Mouse (Mus musculus) R1 (cell line): ENCODE data around the gene C4b.
"Not testable (repeated sequence)": the region's sequence is repeated elsewhere in the genome, so short reads cannot be mapped to it uniquely, and the experiment has no call there.

Source experiments
- DNase-seq: peaks from one replicate; pipeline ENCODE4 v3.0.0-alpha.2; 2018; ENCODE audit warnings: low read depth, low spot score

The C4b gene

DNA sequence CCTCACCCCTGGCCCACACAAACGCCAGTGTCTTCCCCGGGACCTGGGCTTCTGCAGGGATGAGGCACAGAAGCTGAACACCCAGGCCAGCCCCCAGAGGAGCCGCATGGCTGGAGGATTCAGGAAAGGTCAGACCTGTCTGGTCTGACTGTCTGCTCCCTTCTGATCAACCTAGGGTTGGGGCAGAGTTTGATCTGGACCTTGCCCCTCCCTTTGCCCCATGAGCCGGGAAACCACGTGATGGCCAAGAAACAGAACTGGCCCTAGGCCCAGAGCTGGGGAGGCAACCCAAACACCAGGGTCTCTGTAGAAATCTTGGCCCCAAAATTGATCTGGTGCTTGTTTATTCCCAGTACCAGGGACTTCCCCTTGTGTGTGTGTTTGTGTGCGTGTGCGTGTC is at the start of gene C4b:
Gene C4b (minus strand): TSS at position 164 of the 400 bp plus-strand sequence.
- DNase-seq, result no peak

DNA sequence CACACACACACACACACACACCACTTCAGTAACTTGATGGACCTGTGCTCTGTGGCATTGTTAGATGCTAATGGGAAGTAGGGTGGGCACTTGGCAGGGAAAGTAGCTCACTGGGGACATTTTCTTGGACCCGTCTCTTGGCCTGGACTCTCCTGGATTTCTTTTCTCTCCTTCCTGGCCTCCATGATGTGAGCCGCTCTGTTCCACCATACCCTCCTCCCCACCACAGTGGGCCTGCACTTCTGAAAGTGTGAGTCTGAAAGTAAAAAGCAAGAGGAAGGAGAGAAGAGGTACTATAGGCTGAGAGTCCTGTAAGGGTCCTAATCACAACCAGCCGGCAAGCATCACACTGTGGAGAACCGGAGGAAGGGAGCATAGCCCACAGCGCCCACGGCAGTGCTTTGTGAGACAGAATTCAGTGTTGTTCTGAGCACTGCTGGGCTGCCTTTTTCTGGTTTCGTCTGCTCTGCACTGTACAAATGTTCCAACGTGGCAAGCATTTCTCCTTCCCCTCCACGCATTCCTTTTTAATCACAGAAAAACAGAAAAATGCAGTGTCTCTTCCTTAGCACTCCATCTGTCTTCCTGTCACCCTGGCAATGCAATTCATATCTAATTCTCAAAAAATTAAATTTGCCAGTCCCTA is 34.1 kb upstream of the C4b start:
- DNase-seq, result no peak

DNA sequence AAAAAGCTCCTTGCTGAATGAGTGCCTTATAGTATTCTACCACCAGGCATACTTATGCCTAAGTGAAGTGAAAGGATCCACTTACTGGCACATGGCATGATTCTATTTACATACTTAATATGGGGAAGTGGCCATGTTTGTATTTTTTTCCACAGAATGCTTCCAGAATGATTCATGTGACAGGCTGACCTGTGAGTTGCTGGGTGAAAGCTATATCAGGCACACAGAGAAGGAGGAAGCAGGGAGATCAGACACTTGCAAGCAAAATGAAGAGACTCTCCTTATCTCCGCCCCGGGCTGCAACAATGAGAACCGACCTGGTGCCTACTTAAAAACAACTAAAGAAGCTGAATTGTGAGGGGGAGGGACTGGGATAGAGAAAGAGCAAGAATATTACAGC is 17.8 kb upstream of the C4b start:
- DNase-seq, result no peak

DNA sequence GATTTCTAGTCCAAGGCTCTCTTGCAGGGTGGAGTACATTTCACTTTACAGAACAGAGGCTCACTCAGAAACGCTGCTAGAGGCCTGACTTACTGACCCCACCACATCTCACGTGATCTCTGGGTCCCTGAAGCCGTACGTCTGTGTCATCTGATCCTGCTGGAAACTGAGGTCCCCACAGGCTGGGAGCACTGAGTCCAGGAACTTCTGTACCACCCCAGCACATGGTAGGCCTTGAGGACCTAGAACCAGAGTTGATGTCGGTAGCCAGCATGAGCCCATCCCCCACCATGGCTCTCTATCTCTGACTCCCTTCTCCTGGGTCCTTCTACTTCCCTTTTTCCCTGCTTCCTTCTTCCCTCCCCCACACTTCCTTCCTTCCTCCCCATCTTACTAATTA is 2.8 kb upstream of the C4b start:
- DNase-seq, result no peak

DNA sequence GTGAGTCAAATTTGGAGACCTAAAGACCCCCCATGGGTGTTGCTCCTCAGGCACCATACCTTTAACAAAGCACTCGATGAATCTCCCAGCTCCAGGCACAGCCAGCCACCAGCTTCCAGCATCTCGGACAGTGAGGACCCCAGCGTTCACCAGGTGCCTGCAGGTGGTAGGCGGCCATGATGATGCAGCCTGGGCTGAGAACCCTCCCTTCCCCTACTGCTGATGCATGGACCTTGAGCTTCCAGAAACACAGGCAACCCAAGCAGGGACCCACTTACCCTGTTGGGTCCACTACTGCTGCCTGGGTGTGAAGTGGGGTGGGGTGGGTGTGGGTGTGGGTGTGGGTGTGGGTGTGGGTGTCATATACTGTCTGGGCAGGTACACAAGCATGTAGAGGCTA is 1.5 kb upstream of the C4b start:
- not testable (repeated sequence) for DNase-seq

DNA sequence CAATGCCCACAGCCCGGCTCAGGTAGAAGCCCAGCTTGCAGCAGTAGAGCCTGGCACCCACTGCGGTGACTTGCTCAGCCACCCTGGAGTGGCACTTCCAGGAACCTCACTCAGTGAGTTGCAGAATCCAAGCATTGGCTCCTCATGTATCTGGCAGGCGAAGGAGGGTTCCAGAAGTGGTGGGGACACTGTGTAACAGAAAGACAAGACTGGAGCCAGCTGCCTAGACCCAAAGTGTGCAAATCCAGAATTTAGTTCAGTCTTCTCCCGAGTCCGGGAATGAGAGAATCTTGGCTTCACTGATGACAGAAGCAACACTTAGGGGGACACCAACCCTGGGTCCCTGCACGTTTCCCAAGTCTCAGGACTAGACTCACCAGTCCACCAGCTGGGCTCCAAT is 929 bp upstream of the C4b start:
- not testable (repeated sequence) for DNase-seq

DNA sequence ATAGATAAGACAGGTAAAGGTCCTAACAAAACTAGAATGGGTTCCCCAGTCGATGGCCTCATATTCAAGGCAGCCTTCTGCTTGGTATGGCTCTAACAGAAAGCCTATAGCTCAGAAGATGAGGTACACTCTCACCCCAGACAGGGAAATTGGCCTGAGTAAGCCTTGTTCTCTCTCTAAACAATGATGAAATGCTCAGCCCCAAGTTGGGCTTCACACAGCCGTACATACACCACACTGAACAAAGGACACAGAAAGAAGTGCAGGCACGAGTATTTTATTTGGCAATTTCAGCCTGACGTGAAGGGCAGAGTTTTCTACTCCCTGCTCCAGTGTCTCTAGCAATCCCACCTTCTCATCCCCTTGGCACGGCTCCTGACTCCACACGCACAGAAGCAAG is 524 bp upstream of the C4b start:
- no peak for DNase-seq

DNA sequence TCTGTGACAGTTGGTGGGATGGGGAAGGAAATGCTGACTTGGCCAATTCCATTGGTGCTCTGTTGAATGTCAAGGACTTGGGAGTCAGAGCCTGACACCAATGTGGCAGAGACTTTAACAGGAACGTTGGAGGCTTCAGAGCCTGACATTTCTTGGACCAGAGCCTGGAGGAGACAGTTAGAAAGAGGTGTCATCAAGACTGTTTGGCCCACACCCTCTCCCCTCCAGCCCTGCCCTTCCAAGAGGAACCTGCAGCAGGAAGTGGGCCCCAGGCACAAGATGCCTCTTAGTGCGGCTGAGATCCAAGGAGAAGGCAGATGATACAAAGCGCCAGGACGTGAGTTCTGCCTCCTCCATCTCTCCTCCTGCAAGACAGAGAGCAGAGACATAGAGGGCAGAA is 3.4 kb downstream of the C4b start:
- no peak for DNase-seq

DNA sequence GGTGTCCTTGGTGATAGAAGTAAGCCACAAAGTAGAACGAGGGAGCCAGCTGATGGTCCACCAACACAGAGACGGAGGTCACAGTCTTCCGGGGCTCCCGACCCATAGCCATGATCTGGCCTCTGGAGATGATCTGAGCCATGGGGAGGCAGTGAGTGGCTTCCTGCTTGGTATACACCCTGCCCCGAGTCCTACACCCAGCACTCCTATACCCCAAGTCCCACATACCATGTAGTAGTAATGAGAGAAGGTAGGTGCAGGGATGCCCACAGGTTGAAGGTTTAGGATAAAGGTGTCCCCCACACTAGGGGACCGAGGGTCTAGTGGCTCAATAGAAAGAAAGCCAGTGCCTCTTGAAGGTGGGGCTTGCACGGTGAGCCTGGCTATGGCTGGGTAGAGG is 4.0 kb downstream of the C4b start:
- not testable (repeated sequence) for DNase-seq

DNA sequence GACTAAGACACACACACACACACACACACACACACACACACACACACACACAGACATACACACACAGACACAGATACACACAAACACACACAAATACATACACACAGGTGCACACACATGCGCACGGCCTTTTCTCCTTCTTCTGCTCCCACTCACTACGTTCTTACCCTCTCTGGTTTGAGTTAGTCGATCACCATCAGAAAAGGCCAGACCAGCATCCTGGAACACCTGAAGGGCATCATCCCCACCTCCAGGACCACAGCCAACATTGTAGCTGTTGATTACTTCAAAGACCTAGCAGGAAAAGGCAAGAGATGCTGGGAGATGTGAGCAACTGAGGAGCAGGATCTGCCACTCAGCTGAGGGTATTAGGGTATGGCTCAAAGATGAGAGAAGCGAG is 6.2 kb downstream of the C4b start:
- not testable (repeated sequence) for DNase-seq

DNA sequence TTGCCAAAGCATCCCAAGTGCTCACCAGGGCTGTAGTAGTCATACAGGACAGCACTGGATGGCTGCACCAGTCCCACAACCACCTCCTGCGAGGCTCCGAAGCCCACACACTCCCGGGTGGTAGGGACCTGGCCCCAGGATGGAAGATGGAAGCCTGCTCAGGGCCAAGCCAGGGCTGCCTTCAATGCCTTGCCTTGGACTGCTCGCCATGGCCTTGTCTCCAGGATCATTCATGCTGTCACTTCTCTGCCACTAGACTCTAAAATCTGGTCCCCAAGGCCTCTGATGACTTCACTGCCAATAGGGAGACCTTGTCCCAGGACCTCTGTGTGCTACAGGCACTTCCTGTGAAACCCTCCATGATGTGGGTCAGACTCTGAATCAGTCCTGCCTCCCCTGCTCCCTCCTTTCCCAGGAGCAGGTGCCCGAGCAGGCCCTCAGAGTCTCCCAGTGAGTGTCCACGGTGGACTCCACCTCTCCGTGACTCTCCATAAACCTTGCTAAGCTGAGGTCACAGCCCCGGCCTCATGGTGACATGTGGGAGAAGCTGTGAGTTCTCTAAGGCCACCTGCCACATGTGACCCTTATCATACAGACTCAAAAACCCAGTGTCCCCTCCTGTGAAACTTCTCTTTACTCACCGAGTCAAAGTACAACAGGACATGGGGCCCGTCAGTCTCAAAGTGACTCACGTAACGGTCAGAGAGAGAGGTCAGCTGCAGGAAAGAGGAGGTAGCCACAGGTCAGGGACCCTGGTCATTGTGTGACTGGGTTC is 13.7 kb downstream of the C4b start:
- not testable (repeated sequence) for DNase-seq

DNA sequence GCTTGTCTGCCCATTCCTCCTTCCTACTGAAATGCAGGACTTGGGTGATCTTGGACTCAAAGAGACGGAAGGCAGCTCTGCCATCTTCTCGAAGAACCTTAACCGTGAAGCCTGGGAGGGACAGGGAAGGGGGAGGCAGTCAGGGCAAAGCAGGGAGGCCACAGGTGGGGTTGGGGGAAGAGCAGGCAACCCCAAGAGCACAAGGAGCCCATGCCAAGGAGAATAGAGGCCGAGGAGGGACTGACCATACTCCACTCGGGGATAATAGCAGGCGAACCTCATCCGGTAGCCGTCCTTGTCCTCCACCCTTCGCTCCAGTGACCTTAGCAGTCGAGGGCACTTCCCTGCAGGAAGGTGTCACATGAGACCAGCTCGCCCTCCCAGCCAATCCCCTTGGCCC is 14.5 kb downstream of the C4b start:
- DNase-seq, result not testable (repeated sequence)

DNA sequence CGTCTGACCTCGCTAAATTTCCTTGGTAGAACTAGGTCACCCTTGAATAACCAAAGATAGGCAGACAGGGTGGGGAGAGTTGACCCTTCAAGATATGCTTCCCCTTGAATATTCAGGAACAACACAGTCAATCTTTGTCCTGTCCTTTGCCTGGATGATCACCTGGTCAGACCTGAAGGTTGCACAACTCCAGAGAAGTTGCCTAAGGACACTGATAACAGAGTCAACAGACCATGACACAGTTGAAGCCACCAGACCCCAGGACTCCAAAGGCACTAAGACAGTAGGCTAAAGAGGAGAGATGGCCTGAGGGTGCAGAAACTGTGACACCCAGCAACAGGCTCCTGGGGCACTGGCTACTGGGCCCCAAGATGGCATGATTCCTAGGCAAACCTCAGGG is 15.8 kb downstream of the C4b start:
- no peak for DNase-seq

DNA sequence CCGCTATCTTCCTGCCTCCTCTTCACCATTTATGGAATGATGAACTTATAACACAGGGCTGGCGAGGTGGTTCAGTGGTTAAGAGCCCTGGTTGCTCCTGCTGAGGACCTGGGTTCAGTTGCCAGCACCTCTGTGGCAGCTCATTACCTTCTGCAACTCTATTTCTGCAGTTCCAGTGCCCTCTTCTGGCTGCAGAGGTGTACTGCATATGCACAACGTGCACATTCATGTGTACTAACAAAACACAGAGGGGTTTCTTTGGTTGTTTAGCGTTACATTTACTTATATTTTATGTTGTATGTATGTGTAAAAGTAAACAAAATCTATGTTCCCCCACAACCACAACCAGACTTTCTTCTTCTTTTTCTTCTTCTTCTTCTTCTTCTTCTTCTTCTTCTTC is 20.6 kb downstream of the C4b start:
- peak; percentile 42 for DNase-seq

DNA sequence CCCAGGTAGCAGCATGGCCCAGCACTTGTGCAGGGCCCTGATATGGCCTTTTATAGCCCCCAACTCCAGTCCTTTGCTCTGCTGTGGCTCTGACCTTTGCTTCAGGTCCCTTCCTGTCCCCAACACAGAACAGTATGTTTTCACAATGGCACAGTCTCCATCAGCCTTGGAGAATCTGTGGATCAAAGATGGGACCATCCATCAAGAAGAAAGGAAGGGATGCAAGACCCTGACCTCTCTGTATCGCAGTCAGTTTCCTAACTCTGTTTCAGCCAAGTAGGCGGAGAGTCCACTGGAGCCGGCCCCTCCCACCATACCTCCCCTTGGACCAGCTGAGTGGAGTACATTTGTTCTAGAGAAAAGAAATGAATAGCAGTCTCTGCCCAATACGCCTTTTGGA is 21.4 kb downstream of the C4b start:
- not testable (repeated sequence) for DNase-seq

DNA sequence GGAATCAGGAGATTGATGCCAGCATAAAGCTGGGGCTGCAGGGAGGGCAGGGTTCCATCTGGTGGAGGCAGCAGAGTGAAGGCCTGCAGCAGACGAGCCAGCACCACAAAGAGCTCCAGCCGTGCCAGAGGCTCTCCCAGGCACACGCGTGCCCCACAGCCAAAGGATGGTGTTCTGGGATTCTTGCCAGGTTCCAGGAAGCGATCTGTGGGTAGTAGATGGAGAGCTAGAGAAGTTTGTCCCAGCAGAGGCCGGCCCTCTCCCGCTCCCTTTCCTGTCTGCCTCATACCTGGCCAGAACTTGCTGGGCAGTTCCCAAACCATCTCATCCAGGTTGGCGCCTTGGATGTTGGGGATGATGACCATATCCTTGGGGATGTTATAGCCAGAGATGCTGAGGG is 23.8 kb downstream of the C4b start:
- DNase-seq, result not testable (repeated sequence)

DNA sequence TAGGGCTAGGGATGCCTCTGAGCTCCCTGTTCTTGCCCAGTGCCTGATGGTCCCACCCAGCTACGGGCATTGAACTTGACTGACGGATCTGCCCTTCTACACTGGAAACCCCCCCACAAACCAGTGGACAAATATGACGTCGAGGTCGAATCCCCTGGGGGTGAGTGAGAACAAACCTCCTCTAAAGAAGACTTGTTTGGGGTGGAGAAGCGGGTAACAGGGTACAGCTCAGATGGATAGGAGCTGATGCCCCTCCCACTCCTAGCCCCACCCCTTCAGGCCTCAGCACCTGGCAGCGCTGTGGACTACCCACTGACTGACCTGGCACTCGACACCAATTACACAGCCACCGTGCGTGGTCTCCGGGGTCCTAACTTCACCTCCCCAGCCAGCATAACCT is 26.3 kb downstream of the C4b start:
- no peak for DNase-seq

DNA sequence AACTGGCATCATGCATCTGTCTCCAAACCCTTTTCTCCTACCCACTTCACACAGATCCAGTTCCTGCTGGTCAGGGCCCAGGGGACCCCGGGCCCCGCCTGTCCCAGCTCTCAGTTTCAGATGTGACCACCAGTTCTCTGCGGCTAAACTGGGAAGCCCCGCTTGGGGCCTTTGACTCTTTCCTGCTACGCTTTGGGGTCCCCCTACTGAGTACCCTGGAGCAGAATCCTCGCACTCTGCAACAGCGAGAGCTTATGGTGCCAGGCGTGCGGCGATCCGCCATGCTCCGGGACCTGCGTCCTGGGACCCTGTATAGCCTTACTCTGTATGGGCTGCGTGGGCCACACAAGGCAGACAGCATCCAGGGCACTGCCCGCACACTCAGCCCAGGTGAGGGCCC is 27.4 kb downstream of the C4b start:
- no peak for DNase-seq

DNA sequence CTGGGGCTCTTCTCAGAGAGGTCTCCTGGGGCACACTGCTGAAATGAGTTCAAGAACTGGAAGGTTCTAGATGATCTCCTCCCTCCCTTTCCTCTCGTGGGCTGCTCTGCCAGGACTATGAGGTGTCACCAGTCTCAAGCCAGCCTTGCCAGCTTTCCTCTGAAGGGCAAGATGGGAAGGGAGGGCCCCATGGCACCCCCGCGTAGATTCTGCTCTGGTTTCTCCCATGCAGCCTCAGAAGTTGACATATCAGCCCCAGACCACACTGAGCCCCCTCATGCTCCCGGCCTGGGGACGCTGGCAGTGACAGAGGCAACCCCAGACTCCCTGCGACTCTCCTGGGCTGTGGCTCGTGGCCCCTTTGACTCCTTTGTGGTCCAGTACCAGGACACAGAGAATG is 28.2 kb downstream of the C4b start:
- not testable (repeated sequence) for DNase-seq

DNA sequence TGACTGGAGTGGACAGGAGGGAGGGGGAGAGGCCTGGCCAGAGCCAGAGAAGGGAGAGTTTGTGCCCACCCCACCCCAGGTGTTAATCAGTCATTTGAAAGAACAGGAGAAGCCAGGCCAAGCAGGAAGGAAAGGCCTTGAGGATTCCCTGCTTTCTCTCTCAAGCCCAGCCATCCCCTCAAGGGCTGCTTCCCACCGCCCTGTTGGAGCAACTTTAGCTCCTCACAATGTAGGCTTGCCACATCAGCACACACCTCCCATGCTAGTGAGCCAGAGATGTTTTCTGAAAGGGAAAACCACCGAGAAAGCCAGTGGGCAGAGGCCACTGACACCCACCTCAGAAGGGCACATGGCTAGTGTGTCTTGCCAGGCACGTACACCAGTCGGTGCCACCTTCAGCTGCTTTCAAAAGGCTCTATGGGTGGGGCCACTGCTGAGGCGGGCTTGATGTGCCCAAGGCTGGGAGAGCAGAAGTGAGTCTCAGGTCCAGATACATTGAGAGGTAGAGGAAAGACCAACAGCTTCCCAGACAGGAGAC is 28.7 kb downstream of the C4b start:
- DNase-seq, result not testable (repeated sequence)

DNA sequence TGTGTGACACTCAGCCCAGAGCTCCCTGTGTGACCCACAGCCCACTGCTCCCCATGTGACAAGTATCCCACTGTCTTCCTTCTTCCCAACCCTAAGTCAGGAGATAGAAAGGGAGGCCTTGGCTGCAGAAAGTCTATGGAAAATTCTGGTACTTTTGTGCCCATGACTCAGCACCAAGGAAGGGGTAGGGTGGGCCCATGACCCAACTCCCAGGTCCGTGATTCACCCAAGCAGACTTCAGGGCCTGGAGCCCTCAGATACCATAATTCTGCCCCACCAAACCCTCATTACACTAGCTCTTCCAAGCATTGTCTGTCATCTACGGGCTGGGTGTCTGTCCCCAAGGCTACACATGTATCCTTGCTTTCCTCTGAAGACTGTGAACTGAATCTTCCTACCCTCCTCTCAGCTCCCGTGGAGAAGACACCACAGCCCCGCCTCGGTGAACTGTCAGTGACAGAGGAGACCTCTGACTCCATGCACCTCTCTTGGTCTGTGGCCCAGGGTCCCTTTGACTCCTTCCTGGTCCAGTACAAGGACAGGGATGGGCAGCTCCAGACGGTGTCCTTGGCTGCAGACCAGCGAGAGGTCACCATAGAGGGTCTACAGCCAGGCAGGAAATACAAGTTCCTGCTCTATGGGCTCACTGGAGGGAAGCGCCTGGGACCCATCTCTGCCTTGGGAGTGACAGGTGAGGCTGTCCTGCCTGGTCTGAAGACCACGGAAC is 29.3 kb downstream of the C4b start:
- not testable (repeated sequence) for DNase-seq

DNA sequence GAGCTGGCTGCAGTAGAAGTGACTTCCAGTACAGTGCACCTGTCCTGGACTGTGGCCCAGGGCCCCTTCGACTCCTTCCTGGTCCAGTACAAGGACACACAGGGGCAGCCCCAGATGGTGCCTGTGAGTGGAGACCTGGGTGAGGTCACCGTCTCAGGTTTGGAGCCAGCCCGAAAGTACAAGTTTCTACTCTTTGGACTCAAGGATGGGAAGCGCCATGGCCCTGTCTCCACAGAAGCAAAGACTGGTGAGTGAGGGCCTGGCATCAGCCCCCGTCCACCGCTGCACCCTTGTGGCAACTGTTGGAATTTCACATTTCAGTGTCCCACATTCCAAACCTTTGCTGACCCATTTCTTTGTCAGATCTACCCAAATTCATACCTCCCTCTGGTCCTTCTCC is 30.7 kb downstream of the C4b start:
- DNase-seq, result peak; percentile 41
